Mouse (Mus musculus) forebrain, embryonic 14.5 days (tissue): ENCODE measurements at regions not wholly inside any gene's neighbourhood (a gene's known extent, or its start where the extent isn't known, plus 50 kb on each side); places are given as distances from the start of the nearest gene placed in this dataset.

Experiments used
- ATAC-seq: fragments of 200-750 bp; cut with Nextera tagmentation; 2 replicates; pipeline ENCODE4 v1.8.0; 2017; ENCODE audit warnings: mild to moderate bottlenecking, moderate library complexity
- DNase-seq: peaks from one replicate; pipeline ENCODE4 v3.0.0-alpha.2; 2015; ENCODE audit warnings: low spot score
- H3K27ac ChIP-seq: fragments of 300-500 bp; sonication (generic); 2 replicates; pipeline ENCODE4 v1.5.1; 2014; ENCODE audit warnings: low read depth, mild to moderate bottlenecking, control low read depth, low read length, moderate library complexity
- H3K27me3 ChIP-seq: fragments of 300-500 bp; sonication (generic); replicated peaks from 2 replicates; pipeline ENCODE4 v1.6.1; 2014; ENCODE audit warnings: low read length, control low read depth, mixed read lengths; ENCODE audit not compliant: control insufficient read depth, insufficient read depth
- H3K36me3 ChIP-seq: fragments of 300-500 bp; sonication (generic); 2 replicates; pipeline ENCODE4 v1.6.1; 2014; ENCODE audit warnings: low read length, control low read depth; ENCODE audit not compliant: control insufficient read depth, insufficient read depth
- H3K4me1 ChIP-seq: fragments of 300-500 bp; sonication (generic); 2 replicates; pipeline ENCODE4 v1.6.1; 2014; ENCODE audit warnings: antibody characterized with exemption, low read length, control low read depth; ENCODE audit not compliant: control insufficient read depth, insufficient read depth
- H3K4me2 ChIP-seq: fragments of 300-500 bp; sonication (generic); 2 replicates; pipeline ENCODE4 v1.6.1; 2014; ENCODE audit warnings: mild to moderate bottlenecking, control low read depth, low read length
- H3K4me3 ChIP-seq: fragments of 300-500 bp; sonication (generic); 2 replicates; pipeline ENCODE4 v1.5.1; 2014; ENCODE audit warnings: low read depth, low read length, control low read depth
- H3K9ac ChIP-seq: fragments of 300-500 bp; sonication (generic); 2 replicates; pipeline ENCODE4 v1.6.1; 2014; ENCODE audit warnings: mild to moderate bottlenecking, low read length, control low read depth, moderate library complexity
- H3K9me3 ChIP-seq: fragments of 300-500 bp; sonication (generic); replicated peaks from 2 replicates; pipeline ENCODE4 v1.6.1; 2016; ENCODE audit warnings: low read length, control low read depth, mixed read lengths; ENCODE audit not compliant: control insufficient read depth
- WGBS: fragments of 180-500 bp; shearing (Covaris S2); extraction: QIAGEN DNeasy Blood & Tissue Kit; methylation state at CpG from one replicate; pipeline ENCODE4 v1.1.7; 2014; 5-methylcytosine and 5-hydroxymethylcytosine counted together

DNA sequence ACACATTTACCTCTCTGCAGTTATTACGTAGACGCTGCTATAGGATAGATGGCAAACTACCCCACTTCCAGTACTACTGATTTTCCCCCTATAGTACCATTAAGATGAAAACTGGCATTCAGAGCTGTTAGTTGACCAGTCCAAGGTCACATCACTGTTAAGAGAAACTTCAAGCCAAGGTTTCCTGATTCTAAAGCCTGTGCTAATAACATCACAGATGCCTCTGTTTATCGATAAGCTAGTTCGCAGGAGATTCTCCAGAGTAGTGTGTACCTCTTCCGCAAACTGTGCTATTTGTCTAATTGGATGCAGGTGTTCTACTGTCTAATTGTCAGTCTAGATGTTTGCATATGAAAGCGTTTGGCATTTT, 186.9 kb upstream of the Gm11146 start:
- H3K9me3 ChIP-seq = no peaks in the 10 kb centered on the region
- DNase-seq = peak; percentile 45
- peaks cover 23% of the 10 kb centered on the region for H3K4me1 ChIP-seq
- H3K9ac ChIP-seq = peak overlapping the region; percentile 7; the same call in 1 of the 2 replicates
- no peaks in the 10 kb centered on the region for H3K36me3 ChIP-seq
- H3K27ac ChIP-seq = peak overlapping the region; percentile 96
- WGBS = 71% methylated on average over 6 of the region's 6 CpGs
- peak overlapping the region; percentile 26 for H3K4me2 ChIP-seq
- H3K4me3 ChIP-seq = no peak overlapping the region
- 0 out of 2 replicates have a peak, but pooled peaks have one; percentile 13 for ATAC-seq
- H3K27me3 ChIP-seq = no peaks in the 10 kb centered on the region

DNA sequence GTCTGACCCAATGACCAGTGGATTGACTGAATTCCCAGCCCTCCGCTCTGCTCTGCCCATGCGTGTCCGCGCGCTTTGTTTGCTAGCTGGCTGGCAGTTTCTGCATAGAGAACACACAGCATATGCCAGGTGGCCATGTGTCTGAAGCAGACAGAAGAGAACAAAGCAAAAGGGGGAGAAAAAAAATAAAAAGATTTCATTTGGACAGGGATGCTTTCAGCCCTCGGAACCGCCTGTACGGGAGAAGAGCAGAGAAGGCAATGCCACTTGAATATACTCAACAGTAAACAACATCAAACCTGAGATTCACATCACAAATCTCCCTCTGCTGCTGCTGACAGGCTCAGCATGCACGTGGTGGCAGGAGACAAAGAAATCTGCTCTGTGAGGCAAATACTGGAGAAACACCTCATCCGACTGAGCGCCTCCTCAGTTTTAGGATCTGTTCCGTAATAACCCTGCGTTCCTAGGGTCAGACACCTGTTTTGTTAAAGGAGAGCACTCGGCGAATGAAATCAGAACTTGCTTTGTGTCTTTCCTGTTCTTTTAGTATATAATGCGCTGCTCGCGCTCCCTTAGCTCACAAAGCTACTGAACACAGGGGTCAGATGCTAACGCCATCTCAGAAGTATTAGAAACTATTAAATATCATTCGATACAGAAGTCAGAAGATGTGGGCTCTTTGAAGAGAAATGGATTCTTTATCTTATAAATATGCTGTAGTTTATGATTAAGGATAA, 186.3 kb upstream of the Gm11146 start:
- Histone ChIP-seq H3K9ac (peak overlapping the region; percentile 61), H3K36me3 (no peaks in the 10 kb centered on the region), H3K27me3 (no peaks in the 10 kb centered on the region), H3K4me2 (peak overlapping the region; percentile 26), H3K27ac (peak overlapping the region; percentile 96), H3K4me3 (no peak overlapping the region), H3K4me1 (peaks cover 23% of the 10 kb centered on the region), H3K9me3 (no peaks in the 10 kb centered on the region)
- DNase-seq (peak; percentile 91), ATAC-seq (peak; percentile 96)
- WGBS = 40% methylated on average over 20 of the region's 20 CpGs

DNA sequence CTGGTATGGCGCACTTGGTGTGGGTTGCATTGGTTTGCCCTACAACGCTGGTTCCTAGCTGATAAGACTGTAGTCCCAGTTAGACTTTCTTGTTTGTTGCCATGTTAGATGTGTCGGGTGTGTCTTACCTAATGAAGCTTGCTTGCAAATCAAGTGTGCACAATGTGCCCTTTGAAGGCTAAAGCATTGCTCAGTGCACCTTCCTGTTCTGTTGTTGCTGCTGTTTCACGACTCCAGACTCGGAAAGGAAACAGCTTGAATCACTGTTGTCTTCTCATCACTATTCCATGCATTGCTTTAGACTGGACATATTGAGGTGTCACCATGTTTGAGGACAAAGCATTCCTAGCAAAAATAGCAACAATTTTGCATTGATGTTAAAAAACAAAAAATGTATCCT, 185.1 kb upstream of the Gm11146 start:
- Histone ChIP-seq H3K4me1 (peaks cover 23% of the 10 kb centered on the region), H3K9me3 (no peaks in the 10 kb centered on the region), H3K27me3 (no peaks in the 10 kb centered on the region), H3K36me3 (no peaks in the 10 kb centered on the region), H3K9ac (no peak overlapping the region), H3K4me2 (no peak overlapping the region), H3K27ac (0 out of 2 replicates have a peak overlapping the region, but pooled peaks have one; percentile 28), H3K4me3 (no peak overlapping the region)
- ATAC-seq (no peak), DNase-seq (no peak)
- WGBS = 71% methylated on average over 5 of the region's 5 CpGs

DNA sequence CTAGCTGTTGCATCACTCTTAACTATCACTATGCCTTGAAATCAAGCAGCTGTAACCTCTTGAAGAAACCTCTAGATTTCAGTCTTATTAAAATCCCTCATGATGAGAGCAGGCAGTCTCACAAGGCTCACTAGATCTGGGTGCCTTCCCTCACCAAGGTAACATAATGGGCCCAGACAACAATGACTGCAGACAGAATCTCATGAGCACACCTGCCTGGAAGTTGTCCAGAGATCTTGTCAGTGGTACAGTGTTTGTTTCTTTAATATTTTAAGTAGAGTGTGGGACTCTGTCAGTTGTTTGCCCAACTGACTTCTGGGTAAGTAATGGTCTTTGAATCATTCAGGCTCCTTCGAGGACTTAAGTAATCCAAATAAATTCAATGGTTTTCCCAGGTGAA, 177.1 kb upstream of the Gm11146 start:
- H3K9me3 ChIP-seq = no peaks in the 10 kb centered on the region
- no peak for DNase-seq
- ATAC-seq = no peak
- no peak overlapping the region for H3K4me3 ChIP-seq
- no peaks in the 10 kb centered on the region for H3K36me3 ChIP-seq
- no peaks in the 10 kb centered on the region for H3K4me1 ChIP-seq
- 78% methylated on average over 1 of the region's 1 CpGs for WGBS
- no peaks in the 10 kb centered on the region for H3K27me3 ChIP-seq
- H3K4me2 ChIP-seq = no peak overlapping the region
- H3K9ac ChIP-seq = no peak overlapping the region
- H3K27ac ChIP-seq = no peak overlapping the region

DNA sequence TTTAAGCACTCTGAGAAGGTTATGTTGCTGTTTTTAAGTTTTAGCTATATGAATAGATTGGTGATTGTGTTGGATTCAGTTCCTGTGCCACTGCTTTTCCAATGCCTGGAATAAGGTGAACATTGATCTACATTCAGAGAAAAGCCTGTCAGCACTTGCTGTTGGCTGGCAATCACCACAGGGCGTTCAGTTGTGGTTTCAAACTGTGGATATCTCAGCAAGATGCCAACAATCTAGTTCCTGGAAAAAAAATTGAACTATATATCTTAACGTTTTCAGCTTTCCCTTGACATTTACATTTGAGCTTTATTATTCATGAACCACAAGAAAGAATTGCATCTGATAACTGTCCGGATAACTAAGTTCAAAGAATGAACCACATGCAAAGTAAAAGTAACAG, 170.2 kb upstream of the Gm11146 start:
- H3K4me2 ChIP-seq = no peak overlapping the region
- 83% methylated on average over 3 of the region's 3 CpGs for WGBS
- no peak for DNase-seq

DNA sequence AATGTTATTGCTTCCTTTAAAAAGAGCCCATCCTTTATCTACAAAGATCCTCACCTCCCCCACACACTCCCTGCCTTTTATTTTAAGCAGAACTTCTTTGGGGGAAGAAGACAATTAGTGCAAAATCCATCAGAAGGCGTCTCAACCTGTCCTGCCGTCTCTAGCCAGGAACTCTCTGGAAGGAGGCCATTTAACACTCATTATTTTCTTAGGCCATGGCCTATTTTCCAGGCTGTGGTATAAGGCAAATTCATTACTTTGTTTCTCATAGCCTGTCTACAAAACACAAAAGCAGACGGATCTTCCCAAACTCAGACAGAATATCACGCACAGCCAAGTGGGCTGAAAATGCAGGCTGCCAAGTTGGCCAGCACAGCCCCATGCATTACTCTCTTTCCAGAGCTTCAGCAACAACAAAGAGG, 159.0 kb upstream of the Gm11146 start:
- no peaks in the 10 kb centered on the region for H3K36me3 ChIP-seq
- H3K4me2 ChIP-seq = no peak overlapping the region
- peak; percentile 51; the same call in 1 of the 2 replicates for ATAC-seq
- no peaks in the 10 kb centered on the region for H3K9me3 ChIP-seq
- no peaks in the 10 kb centered on the region for H3K27me3 ChIP-seq
- WGBS = 50% methylated on average over 4 of the region's 4 CpGs
- peak overlapping the region; percentile 57 for H3K27ac ChIP-seq
- H3K4me3 ChIP-seq = no peak overlapping the region
- DNase-seq = peak; percentile 71
- H3K4me1 ChIP-seq = no peaks in the 10 kb centered on the region
- H3K9ac ChIP-seq = no peak overlapping the region

More for the DNA sequence above, 170.2 kb upstream of the Gm11146 start:
- Histone ChIP-seq H3K27me3 (no peaks in the 10 kb centered on the region), H3K4me1 (no peaks in the 10 kb centered on the region), H3K4me3 (no peak overlapping the region), H3K36me3 (no peaks in the 10 kb centered on the region), H3K9ac (no peak overlapping the region), H3K9me3 (no peaks in the 10 kb centered on the region), H3K27ac (no peak overlapping the region)
- no peak for ATAC-seq

DNA sequence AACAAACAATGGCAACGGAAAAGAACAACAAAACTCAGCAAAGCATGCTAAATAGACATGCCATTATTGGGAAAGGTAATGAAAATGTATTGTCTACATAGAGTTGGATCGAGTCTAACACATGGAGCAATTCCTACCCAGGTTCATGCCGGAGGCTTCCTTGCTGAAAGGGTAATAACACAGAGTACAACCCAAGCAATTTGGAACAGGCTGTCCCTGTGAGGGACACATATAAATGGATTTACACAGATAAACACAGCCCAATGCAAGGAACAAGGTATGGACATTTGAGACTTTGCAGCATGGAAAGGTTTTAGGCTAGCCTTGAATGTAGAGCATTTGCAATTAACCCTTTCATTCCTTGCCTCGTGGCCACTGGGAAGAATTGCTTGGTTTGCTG, 158.6 kb upstream of the Gm11146 start:
- Histone ChIP-seq H3K4me2 (no peak overlapping the region), H3K27ac (peak overlapping the region; percentile 57), H3K4me1 (no peaks in the 10 kb centered on the region), H3K9me3 (no peaks in the 10 kb centered on the region), H3K4me3 (no peak overlapping the region), H3K36me3 (no peaks in the 10 kb centered on the region), H3K27me3 (no peaks in the 10 kb centered on the region), H3K9ac (no peak overlapping the region)
- peak; percentile 53 for ATAC-seq
- peak; percentile 41 for DNase-seq
- WGBS = 70% methylated on average over 4 of the region's 4 CpGs

DNA sequence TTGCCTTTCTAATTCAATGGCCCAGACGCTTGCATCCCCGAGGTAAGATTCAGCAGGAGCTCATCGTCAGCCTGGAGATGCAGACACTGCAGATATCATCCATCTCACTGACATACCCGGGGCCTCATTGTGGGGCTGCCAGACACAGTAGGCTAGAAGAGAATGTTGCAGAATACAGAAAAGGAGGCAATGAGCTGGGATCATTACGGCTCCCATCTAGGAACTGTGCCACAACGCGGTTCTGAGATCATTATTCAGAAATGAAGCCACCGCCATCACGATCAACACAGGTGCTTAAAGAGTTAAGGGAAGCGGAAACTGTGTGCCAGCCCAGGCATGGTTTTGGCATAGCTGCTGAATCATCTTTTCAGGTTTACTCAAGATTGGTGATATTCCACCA, 158.1 kb upstream of the Gm11146 start:
- H3K27me3 ChIP-seq = no peaks in the 10 kb centered on the region
- WGBS = 49% methylated on average over 10 of the region's 10 CpGs
- DNase-seq (peak; percentile 80), ATAC-seq (peak; percentile 87)
- no peaks in the 10 kb centered on the region for H3K4me1 ChIP-seq
- 0 out of 2 replicates have a peak overlapping the region, but pooled peaks have one; percentile 35 for H3K9ac ChIP-seq
- no peaks in the 10 kb centered on the region for H3K9me3 ChIP-seq
- no peaks in the 10 kb centered on the region for H3K36me3 ChIP-seq
- peak overlapping the region; percentile 21 for H3K4me2 ChIP-seq
- no peak overlapping the region for H3K4me3 ChIP-seq
- peak overlapping the region; percentile 57 for H3K27ac ChIP-seq

DNA sequence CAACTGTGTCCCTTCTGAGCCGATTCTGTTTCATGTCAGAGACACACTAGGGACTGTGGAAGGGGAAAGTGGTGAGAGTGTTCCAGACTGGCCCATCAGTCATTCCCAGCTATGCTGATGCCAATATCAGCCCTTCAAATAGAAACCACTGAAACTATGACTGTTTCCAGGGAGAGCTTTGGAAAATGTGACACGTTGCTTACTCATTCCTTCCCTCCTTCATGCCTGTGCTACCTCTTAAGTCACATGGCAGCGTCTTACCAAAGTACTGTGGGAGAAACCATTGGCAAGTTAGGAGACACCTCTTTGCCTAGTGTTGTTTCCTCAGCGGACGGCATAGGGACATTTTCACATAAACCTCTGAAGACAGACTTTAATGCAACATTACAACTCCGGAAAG, 153.0 kb upstream of the Gm11146 start:
- DNase-seq (no peak), ATAC-seq (no peak)
- no peaks in the 10 kb centered on the region for H3K4me1 ChIP-seq
- no peaks in the 10 kb centered on the region for H3K36me3 ChIP-seq
- H3K4me3 ChIP-seq = no peak overlapping the region
- H3K9ac ChIP-seq = no peak overlapping the region
- H3K9me3 ChIP-seq = no peaks in the 10 kb centered on the region
- no peaks in the 10 kb centered on the region for H3K27me3 ChIP-seq
- WGBS = 88% methylated on average over 6 of the region's 6 CpGs
- H3K4me2 ChIP-seq = no peak overlapping the region
- H3K27ac ChIP-seq = no peak overlapping the region
